Mouse (Mus musculus) lung, embryonic 14.5 days (tissue): ENCODE measurements at regions not wholly inside any gene's neighbourhood (a gene's known extent, or its start where the extent isn't known, plus 50 kb on each side); places are given as distances from the start of the nearest gene placed in this dataset.

Experiments used
- ATAC-seq: fragments of 200-750 bp; cut with Nextera tagmentation; 2 replicates; pipeline ENCODE4 v1.8.0; 2017; ENCODE audit warnings: mild to moderate bottlenecking, moderate TSS enrichment, moderate library complexity; ENCODE audit not compliant: insufficient read depth
- DNase-seq: peaks from one replicate; pipeline ENCODE4 v3.0.0-alpha.2; 2015
- H3K27ac ChIP-seq: fragments of 300-500 bp; sonication (generic); 2 replicates; pipeline ENCODE4 v1.5.1; 2014; ENCODE audit warnings: low read depth, mild to moderate bottlenecking, moderate library complexity
- H3K27me3 ChIP-seq: fragments of 300-500 bp; sonication (generic); 2 replicates; pipeline ENCODE4 v1.6.1; 2014; ENCODE audit warnings: low read length, control low read depth; ENCODE audit not compliant: insufficient read depth
- H3K36me3 ChIP-seq: fragments of 300-500 bp; sonication (generic); 2 replicates; pipeline ENCODE4 v1.6.1; 2014; ENCODE audit warnings: control low read depth; ENCODE audit not compliant: insufficient read depth
- H3K4me1 ChIP-seq: fragments of 300-500 bp; sonication (generic); 2 replicates; pipeline ENCODE4 v1.6.1; 2014; ENCODE audit warnings: antibody characterized with exemption, control low read depth; ENCODE audit not compliant: insufficient read depth
- H3K4me2 ChIP-seq: fragments of 300-500 bp; sonication (generic); 2 replicates; pipeline ENCODE4 v1.6.1; 2014; ENCODE audit warnings: mild to moderate bottlenecking
- H3K4me3 ChIP-seq: fragments of 300-500 bp; sonication (generic); 2 replicates; pipeline ENCODE4 v1.5.1; 2014; ENCODE audit warnings: low read depth, low read length
- H3K9ac ChIP-seq: fragments of 300-500 bp; sonication (generic); 2 replicates; pipeline ENCODE4 v1.6.1; 2014
- H3K9me3 ChIP-seq: fragments of 300-500 bp; sonication (generic); 2 replicates; pipeline ENCODE4 v1.6.1; 2016; ENCODE audit warnings: low read depth, low read length, control low read depth
- CTCF ChIP-seq: IDR thresholded peaks from 2 replicates; pipeline ENCODE4 v1.5.1; 2016; ENCODE audit warnings: antibody characterized with exemption, low read depth
- WGBS: fragments of 180-500 bp; shearing (Covaris S2); extraction: QIAGEN DNeasy Blood & Tissue Kit; methylation state at CpG from one replicate; pipeline ENCODE4 v1.1.7; 2014; 5-methylcytosine and 5-hydroxymethylcytosine counted together

- Histone ChIP-seq H3K4me2 (no peak overlapping the region), H3K9me3 (no peaks in the 10 kb centered on the region), H3K27me3 (no peaks in the 10 kb centered on the region), H3K4me3 (no peak overlapping the region), H3K27ac (no peak overlapping the region), H3K9ac (no peak overlapping the region), H3K4me1 (peaks cover 7% of the 10 kb centered on the region; the same call in 1 of the 2 replicates), H3K36me3 (no peaks in the 10 kb centered on the region)
- TF ChIP-seq CTCF, result no peak
- WGBS, result 73% methylated on average over 1 of the region's 1 CpGs
- DNase-seq, result peak; percentile 30
- no peak for ATAC-seq
These were observed 248.8 kb downstream of the Pros1 start for GRCm38 (mm10) chr16:63102930-63103329.

- no peak for DNase-seq
- no peaks in the 10 kb centered on the region for H3K36me3 ChIP-seq
- peaks cover 7% of the 10 kb centered on the region; the same call in 1 of the 2 replicates for H3K4me1 ChIP-seq
- TF ChIP-seq CTCF, result no peak
- H3K9me3 ChIP-seq, result no peaks in the 10 kb centered on the region
- no peaks in the 10 kb centered on the region for H3K27me3 ChIP-seq
- no peak for ATAC-seq
- peak overlapping the region; percentile 83 for H3K27ac ChIP-seq
- H3K4me3 ChIP-seq, result no peak overlapping the region
- no peak overlapping the region for H3K4me2 ChIP-seq
- H3K9ac ChIP-seq, result no peak overlapping the region
- 44% methylated on average over 5 of the region's 5 CpGs for WGBS
These were observed 250.3 kb downstream of the Pros1 start for GRCm38 (mm10) chr16:63104383-63104782.

DNA sequence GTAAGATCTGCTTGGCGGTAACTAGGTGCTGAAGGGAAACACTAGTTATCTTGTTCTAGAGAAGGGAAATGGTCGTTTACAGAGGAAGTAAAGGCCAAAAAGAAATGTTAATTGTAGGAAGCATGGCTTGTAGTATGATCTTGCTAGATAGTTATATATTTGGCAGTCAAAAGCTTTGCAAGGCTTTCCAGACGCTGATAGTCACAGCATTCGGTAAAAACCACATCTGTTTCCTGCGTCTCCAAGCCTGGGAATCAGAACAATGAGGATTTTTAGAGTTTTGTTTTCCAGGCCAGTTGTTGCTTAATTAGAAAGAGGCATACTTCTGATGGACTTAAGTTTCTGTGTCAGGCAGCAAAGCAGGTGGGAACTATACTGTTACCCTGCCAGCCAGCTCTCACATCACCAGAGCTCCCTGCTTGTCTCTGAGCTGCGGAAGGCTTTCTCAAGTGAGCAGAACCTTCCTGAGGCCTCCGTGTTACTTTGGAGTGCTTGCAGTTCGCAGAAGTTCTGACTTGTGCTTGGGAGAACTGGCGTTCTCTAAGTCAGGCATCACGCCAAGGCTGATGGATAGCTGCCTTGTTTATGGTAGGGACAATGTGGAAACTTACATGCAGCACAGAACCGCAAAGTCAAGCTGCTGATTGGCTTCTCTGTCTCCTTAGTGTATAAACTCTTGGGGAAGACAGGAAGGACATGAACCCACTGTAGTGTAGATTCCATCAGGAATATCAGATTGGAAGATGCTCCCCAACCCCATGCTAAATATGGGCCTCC is 251.0 kb downstream of the Pros1 start:
- H3K4me1 ChIP-seq, result peaks cover 7% of the 10 kb centered on the region; the same call in 1 of the 2 replicates
- no peak overlapping the region for H3K4me2 ChIP-seq
- H3K27ac ChIP-seq, result peak overlapping the region; percentile 83
- no peaks in the 10 kb centered on the region for H3K9me3 ChIP-seq
- no peak for TF ChIP-seq CTCF
- H3K27me3 ChIP-seq, result no peaks in the 10 kb centered on the region
- no peak overlapping the region for H3K4me3 ChIP-seq
- H3K36me3 ChIP-seq, result no peaks in the 10 kb centered on the region
- WGBS, result 45% methylated on average over 11 of the region's 11 CpGs
- no peak overlapping the region for H3K9ac ChIP-seq
- DNase-seq (peak; percentile 89), ATAC-seq (peak; percentile 84)

- Histone ChIP-seq H3K4me3 (no peak overlapping the region), H3K27ac (no peak overlapping the region)
These were observed 262.3 kb downstream of the Pros1 start for GRCm38 (mm10) chr16:63116456-63116855.

DNA sequence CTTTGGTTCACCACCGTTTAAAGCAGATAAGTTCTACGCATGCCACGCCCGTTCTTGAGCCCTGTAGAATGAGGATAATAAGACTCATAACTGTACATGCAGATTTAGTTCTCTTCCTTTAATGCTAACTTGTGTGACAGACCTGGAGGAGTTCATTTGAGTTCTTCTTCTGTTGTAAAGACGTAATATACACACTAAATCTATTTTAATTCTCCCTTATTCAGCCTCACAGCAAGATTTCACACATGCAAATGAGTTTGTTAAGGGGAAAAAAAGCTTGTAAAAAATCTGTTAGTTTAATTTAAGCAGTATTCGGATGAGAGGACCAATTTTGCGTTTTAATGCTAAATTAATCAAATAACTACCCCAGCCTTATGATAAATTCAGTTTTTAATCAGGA is 264.6 kb downstream of the Pros1 start:
- Histone ChIP-seq H3K36me3 (no peaks in the 10 kb centered on the region), H3K9me3 (no peaks in the 10 kb centered on the region), H3K27ac (no peak overlapping the region), H3K9ac (no peak overlapping the region), H3K4me2 (no peak overlapping the region), H3K4me1 (no peaks in the 10 kb centered on the region), H3K4me3 (no peak overlapping the region), H3K27me3 (no peaks in the 10 kb centered on the region)
- ATAC-seq (no peak), DNase-seq (no peak)
- no peak for TF ChIP-seq CTCF
- 79% methylated on average over 7 of the region's 7 CpGs for WGBS

More at GRCm38 (mm10) chr16:63116456-63116855, 262.3 kb downstream of the Pros1 start:
- Histone ChIP-seq H3K36me3 (no peaks in the 10 kb centered on the region), H3K9ac (no peak overlapping the region), H3K4me2 (no peak overlapping the region), H3K4me1 (no peaks in the 10 kb centered on the region), H3K9me3 (no peaks in the 10 kb centered on the region), H3K27me3 (no peaks in the 10 kb centered on the region)
- no peak for TF ChIP-seq CTCF
- WGBS, result 53% methylated on average over 2 of the region's 2 CpGs
- DNase-seq, result peak; percentile 66
- peak; percentile 56; the same call in 1 of the 2 replicates for ATAC-seq

DNA sequence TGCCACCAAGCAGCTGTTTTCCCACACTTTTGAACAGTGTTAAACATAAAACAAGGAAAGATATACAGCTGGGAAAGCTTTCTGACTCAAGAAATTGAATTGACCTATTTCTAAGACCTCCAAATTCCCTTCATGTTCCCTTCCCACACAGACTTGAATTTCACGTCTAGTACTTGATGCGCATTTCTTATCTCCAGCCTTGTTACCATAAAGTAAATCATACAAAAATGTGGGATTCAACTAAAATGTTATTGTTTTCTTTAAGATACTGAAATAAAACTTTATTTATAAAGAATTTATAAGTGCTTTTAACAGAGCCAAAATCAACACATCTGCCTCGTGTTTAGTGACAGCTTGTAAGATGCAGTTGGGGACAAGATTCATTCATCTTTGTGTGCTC is 289.7 kb downstream of the Pros1 start:
- no peak for TF ChIP-seq CTCF

GRCm38 (mm10) chr16:63155300-63155821 is 301.3 kb downstream of the Pros1 start:
- WGBS, result 34% methylated on average over 2 of the region's 2 CpGs

More for the DNA sequence above, 289.7 kb downstream of the Pros1 start:
- Histone ChIP-seq H3K27me3 (no peaks in the 10 kb centered on the region), H3K27ac (no peak overlapping the region), H3K4me3 (no peak overlapping the region), H3K4me2 (no peak overlapping the region), H3K9me3 (no peaks in the 10 kb centered on the region), H3K9ac (no peak overlapping the region), H3K36me3 (no peaks in the 10 kb centered on the region), H3K4me1 (no peaks in the 10 kb centered on the region)
- WGBS, result 40% methylated on average over 3 of the region's 3 CpGs
- peak; percentile 45 for DNase-seq
- no peak for ATAC-seq

More at GRCm38 (mm10) chr16:63155300-63155821, 301.3 kb downstream of the Pros1 start:
- Histone ChIP-seq H3K9me3 (no peaks in the 10 kb centered on the region), H3K36me3 (no peaks in the 10 kb centered on the region), H3K9ac (no peak overlapping the region), H3K4me1 (no peaks in the 10 kb centered on the region), H3K4me3 (no peak overlapping the region), H3K4me2 (no peak overlapping the region), H3K27me3 (no peaks in the 10 kb centered on the region), H3K27ac (no peak overlapping the region)
- no peak for TF ChIP-seq CTCF
- DNase-seq (peak; percentile 63), ATAC-seq (peak; percentile 47; the same call in 1 of the 2 replicates)
